Mouse (Mus musculus): Measurements from ENCODE around the gene Ccl1.

Gene Ccl1

DNA sequence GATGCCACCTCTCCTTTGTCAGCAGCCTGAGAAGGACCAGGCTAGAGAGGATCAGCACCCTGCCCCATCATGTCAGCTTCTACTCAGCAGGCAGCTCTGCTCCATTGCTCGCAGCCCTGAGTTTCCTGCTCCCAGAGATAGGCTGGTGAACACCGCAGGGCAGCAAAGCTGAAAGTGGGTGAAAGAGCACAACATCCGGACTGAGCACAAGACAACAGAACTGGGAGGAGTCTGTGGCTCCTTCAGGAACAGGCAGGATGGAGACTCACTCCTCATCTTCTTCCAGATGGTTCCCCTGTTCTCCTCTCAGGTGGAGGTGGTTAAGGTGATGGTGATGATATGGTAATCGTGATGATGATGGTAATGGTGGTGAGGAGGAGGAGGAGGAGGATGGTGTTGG lies at the start of gene Ccl1:
Ccl1 (minus strand) TSS at position 101 of the 400 bp plus-strand sequence.
- DNase-seq (ENCODE audit: low spot score) = no peak

DNA sequence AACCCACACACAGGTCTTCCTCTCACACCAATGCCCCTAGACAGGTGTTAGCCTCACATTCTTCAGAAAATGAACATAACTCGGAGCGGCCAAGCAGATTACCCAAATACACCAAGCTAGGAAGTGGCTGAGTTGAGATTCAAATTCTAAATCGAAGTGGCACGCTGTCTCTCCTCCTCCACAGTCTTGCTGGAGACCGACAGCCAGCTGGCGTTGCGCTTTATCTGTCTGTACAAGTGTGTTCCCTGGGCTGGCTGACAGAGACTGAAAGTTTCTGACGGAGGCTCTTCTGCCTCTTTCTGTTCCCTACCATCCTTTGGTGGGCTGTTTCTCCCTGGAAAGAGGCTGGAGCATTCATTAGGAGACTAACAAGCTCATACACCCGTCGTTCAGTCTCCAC lies 45.5 kb upstream of the Ccl1 start:
- DNase-seq (ENCODE audit: low spot score) = no peak

DNA sequence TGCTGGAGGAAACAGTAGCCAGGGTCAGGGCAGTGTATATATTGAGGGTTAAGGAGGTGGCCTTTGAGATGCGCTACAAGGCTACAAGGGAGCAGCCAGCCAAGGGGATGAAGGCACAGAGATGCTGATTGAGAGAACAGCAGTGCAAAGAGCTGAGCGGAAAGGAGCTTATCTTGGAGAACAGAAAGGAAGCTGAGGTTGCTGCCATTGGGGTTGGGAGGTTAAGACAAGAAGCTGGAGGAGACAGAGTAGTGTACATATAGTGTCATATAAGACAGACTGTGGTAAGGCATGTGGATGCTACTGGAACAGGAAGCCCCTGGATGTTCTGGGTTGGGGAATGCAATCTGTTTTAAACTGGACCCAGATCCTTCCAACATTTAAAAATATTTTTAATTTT lies 35.4 kb upstream of the Ccl1 start:
- DNase-seq (ENCODE audit: low spot score) = no peak

DNA sequence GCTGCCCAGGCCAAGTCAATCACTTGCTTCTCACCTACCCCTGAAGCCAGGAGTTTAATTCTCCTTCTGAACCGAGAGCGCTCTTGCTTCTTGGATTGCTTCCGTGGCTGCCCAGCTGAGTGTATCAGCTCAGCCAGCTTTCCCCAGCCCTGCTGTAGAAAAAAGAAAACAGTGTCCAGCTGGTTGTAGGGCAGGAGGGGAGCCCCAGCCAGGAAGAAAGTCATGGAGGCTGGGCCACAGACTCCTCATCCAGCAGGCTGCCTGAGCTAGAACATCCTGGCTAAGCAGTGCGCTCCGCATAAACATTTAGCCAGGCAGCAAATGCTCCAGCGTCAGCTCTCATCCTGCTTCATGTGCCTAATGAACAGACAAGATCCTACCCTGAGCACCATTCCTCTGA lies 34.9 kb upstream of the Ccl1 start:
- DNase-seq (ENCODE audit: low spot score) = no peak

DNA sequence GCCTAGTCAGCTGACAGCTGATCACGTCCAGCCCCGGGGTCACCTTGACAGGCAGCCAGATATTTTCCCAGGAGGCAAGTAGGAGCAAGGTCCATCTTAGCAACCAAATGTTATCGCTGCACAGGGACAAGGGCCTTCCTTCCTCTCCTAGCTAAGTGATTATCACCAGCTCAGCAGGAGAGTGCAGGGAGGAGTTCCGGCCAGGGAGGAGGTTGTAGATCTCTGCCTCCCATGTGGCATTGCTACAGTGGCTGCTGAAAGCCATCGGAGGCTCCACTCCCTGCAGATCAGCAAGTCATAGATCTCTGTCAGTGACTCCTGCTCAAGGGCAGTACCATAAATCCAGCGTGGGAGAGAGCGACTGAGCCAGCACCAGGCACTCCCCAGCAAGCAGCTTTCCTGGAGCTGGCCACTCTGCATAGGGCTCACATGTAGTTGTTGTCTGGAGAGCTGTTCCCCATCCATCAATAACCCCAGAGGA lies 34.5 kb upstream of the Ccl1 start:
- DNase-seq (ENCODE audit: low spot score) = peak; percentile 2

DNA sequence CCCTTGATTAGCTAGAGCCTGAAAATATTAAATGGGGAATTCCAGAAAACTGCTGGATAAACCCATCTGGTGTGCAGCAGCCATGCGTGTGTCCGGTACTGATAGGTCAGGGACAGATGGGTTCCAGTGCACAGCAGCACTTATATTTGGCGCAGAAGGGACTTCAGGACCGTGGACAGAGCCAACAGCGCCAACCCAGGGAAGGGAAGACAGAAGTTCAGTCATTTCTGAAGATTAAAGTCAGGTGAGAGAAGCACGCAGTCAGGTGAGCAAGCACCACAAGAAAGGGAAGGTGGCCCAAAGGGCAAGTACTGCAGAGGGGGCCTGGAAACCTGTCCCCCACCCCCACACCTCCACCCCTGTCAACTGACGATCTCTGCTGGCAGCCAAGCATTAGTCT lies 7.7 kb upstream of the Ccl1 start:
- DNase-seq (ENCODE audit: low spot score) = peak; percentile 18

DNA sequence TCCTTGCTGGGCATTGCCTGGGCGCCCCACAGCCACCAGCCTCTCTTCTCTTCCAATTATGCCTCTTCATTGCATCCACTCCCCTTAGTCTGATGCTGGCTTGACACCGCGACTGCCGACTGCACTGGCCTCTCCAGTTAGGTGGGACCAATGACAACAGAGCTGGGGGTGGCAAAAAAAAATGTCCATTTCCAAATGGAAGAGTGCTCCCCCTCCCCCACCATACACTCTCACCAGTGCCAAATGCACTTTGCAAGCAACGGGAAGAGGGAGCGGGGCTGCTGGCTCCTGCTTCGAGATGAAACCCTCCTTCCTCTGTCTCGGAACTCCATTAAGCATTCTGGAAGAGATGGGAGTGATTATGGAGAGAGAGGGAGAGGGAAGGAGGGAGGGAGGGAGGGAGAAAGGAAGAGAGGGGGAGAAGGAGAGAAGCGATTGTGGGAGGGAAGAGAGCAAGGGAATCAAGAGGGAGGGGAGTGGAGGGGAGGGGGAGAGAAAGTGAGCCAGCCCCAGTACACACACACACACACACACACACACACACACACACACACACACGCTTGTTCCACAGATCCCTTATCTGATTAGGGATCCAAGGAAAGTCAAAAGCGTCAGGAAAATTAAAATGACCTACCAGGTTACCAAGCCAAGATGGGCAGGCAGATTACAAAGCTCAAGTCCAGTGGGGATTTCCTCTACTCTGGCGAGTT lies 5.0 kb upstream of the Ccl1 start:
- DNase-seq (ENCODE audit: low spot score) = no peak

DNA sequence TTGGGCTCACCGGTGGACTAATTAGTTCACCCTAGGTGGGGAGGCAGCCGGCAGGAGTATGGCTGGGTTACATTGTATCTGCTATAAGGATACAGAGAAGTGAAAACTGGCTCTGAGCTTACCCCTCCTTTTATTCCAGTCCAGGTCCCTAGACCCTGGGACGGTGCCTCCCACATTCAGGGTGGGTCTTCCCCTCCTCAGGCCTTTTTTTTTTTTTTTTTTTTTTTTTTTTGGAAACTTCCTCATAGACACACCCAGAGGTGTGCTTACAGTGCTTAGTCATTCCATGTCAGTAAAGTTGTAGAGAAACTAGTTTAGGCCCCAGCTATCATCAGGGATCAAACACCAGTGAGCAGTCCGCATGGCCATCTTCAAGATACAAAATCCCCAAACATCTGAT lies 7.6 kb downstream of the Ccl1 start:
- DNase-seq (ENCODE audit: low spot score) = no peak

DNA sequence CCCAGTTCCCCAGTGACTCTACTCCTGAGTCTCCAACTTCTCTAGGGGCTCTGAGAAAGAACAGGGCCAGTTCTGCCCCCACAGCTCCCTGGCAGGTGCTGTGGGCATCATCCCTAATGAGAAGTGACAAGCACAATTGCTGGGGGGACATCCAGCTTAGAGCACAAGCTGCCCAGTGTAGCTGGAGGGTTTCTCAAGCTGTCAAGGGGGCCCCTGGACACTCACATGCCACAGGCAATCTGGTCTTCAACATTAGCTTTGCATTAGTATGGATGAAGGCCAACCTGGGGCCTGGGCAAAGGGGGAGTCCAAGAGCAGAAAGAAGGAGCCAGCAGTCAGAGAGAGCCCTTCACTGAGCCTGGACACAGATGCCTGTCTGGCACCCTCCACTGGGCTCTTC lies 14.6 kb downstream of the Ccl1 start:
- DNase-seq (ENCODE audit: low spot score) = no peak

DNA sequence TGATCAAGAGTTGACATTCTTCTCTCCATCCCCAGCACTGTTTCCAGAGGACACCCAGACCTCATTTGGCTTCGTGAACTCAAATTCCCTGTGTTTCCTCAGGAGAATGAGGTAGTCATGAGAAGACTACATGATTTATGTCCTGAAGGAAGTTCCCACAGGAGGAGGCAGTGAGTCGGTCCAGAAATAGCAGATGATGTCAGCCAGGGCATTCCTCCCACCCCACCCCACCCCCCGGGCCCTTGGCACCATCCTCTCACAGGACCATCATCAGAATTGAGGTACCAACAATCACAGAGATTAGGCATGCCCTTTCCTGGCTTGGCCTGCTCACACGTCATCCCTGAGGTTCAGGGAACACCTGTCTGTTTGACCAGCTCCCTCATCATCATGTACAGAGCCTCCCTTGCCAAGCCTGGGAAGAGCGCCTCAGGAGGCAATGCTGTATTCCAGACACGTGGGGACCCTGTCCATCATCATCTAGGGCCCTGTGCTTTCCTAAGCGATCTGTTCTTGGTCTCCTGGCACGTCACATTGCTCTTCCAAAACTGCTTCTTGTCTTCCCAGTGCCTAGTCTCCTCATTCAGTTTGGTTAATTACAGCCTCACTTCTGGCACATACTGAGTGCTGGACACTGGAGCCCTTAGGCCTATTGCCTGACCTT lies 31.2 kb downstream of the Ccl1 start:
- DNase-seq (ENCODE audit: low spot score) = no peak

DNA sequence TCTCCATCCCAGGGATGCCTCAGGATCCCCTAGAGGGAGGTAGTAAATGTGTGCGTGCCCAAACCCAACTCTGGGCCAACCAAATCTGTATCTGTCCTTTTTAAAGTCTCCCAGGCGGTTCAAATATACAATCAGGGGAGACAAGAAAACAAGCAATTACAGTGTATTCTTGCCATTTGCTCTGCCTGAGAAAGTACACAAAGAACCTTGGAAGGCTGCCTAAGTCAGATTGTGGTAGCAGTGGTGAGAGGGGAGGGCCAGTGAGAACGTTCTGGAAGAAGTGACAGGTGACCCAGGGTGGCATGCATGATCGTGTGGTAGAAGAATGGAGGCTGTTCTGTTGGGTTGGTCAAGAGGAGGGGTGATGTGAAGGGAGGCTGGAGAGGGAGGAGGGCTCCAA lies 46.4 kb downstream of the Ccl1 start:
- no peak for DNase-seq (ENCODE audit: low spot score)

DNA sequence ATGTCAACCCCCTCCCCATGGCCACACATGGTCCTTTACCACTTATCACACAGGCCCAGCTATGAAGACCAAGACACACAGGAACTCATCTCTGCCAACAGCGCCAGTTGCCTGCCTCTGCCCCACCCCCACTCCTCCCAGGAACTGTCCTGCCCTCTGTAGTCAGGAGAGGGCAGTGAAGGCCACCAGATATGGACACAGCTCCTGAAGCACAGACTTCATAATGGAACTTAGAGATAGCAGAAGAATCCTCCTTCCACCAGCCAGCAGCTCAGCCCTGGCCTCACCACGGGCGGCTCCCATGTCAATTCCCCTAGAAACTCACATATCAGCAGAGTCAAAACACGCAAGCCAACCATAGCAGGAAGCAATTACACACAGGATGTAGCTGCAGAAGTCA lies 49.9 kb downstream of the Ccl1 start:
- peak; percentile 21 for DNase-seq (ENCODE audit: low spot score)

DNA sequence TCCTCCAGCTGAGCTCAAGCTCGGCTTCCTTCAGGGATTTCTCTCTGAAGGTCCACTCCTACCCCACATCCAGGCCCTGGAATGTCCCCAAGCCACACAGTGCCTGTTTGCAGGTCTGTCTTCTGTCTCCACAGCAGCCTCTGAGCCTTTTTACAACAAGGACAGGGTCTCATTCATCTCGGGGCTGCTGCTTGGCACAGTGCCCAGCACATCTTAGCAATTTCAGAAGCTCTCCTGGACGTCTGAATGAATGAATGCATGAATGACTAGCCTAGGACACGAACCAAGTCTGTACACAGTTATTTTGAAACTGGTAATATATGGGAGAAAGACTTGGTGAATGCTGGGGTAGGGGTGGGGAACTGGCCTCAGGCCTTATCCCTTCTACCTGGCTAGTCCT lies 52.1 kb downstream of the Ccl1 start:
- no peak for DNase-seq (ENCODE audit: low spot score)

DNA sequence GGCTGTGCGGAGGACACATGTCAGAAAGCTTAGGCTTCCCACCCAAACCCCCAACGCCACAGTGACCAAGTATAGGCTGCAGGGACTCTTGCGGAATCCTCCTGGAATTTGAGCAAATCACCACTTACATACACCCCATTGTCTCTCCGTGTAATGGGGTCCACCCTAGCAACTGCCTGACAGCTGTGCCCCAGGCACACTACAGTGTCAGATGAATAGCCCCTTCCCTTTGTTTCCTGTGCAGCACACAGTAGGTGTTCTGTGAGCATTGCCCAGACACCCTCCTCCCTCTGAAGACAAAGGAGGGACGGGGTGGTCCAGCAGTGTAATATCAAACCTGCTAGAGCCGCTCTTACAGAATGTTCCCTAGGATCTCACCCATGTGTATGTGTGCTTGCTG lies 54.2 kb downstream of the Ccl1 start:
- DNase-seq (ENCODE audit: low spot score) = no peak

DNA sequence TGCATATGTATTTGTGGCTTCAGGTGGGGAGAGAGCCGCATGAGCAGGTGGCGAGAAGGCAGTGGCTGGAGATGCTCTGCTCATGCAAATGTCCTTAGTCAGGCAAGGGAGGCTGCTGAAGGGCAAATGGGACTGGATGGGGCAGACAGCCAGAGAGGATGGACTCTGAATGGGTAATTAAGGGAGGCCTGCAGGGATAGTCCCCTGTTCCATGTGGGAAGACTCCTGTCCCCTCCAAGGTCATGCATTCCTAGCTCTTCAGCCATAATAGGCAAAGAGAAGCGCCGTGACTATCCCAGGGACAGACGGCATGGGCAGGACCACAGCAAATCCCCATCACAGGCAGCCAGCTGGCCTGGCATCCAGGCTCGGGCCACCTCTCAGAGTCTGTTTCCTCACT lies 55.5 kb downstream of the Ccl1 start:
- DNase-seq (ENCODE audit: low spot score) = no peak

DNA sequence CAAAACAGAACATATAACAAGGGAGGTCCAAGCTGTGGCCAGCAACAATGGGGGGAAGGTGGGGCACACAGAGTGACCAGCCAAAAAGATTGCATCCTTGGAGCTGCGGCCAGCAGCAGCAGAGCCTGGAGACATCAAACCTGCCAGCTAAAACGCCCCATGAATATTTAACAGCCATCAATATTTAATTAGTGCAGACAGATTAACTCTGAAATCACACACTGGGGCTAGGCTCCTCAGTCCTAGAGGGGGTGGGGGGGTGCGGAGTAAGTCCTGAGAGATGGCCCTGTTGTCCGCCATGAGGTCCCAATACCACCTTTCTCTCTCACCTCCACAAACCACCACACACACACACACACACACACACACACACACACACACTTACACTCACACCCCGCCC lies 68.1 kb downstream of the Ccl1 start:
- no peak for DNase-seq (ENCODE audit: low spot score)

DNA sequence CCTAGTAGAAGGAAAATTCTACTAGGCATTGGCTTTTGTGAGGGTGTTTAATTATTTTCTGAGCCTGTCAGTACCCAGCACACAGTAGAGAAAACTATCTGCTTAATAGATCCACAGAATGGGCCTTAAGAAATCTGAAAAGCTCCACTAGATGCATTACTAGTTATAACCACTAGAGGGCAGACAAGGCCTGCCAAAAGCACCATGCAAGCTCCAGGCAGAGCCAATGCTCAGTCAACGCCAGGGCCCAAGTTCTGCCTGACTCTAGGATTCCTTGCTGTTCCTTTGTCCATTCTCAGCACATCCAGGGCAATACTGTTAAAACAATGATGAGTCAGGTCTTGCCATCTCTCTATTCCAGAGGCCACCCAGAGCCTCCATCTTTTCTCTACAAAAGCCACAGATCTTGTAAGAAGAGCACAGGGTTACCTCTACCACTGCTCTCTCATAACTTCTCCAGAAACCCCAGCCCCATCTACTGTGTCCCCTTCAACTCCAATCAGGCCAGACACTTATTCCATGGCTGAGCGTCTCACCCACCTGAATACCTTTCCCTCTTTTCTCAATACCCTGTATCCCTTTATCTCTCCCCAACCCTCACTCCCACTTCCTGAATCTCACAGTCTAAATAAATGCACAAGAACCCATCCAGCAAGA lies 69.8 kb downstream of the Ccl1 start:
- DNase-seq (ENCODE audit: low spot score) = no peak

DNA sequence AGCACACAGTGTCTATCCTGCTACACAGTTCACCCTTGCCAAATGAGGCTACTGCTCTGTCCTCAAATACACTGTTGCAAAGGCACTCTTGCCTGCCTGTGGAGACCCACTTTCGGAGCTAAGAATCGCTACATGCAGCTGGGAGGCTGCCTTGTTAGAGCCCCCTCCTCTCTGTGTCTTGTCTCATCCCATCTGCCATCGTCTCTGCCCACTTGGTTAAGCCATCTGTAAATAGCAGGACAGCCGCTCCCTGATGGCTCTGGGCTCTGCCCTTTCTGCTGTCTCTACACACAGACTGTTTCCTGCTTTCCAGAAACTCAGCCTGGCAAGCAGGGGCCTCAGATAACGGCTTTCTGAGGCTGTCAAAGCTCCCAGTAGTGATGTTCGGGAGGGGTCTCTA lies 71.5 kb downstream of the Ccl1 start:
- no peak for DNase-seq (ENCODE audit: low spot score)

DNA sequence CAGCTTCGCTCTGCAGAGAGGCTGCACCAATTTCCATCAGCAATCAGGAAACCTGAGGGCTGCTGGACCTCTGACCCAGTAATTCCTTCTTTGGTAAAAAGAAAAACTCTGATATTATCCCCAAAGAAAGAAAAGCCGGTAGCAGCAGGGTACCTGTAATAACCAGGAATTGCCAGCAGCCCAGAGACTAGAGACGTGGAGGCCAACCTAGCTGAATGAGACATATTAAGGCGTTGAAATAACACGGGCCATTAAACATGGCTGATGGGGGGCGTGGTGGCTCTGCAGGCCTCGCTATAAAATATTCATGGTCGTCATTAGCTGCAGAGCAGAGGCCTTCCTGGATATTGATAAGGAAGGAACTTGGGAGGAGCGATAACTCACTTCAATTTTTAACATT lies 78.5 kb downstream of the Ccl1 start:
- DNase-seq (ENCODE audit: low spot score) = no peak

DNA sequence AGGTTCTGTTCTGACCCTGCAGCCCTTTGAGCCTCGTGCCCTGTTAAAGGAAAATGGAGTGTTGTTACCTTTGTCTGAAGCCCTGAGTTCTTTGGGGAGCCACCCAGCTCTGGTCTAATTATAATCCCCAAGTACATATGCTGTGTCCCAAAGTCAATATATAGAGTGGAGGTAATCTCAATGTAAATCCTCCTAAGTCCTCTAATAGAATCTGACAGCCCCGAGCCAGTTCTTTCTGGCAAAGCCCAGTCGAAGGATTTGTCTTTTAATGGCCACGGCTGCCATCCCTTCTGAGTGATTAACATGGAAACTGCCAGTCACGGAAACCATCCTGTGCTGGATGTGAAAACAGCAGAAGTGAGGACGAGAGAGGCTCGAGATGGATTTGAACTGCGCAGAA lies 79.6 kb downstream of the Ccl1 start:
- no peak for DNase-seq (ENCODE audit: low spot score)

DNA sequence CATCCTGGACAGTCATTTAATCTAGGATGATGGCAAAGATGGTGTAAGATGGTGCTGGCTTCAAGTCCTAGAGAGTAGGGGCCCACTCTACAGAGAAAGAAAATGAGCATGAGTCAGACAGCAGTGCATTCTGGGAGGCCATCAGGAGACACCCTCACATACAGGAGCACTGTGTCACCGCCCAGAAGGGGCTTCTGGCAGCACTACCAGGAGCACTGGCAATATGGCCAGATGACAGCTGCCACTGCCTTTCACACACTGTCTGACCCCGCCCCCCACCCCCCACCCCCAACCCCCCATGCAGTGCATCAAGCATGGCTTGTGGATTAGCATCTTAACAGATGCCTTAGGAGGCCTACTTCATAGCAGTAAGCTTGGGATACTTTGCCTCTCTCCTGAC lies 89.0 kb downstream of the Ccl1 start:
- DNase-seq (ENCODE audit: low spot score) = no peak

DNA sequence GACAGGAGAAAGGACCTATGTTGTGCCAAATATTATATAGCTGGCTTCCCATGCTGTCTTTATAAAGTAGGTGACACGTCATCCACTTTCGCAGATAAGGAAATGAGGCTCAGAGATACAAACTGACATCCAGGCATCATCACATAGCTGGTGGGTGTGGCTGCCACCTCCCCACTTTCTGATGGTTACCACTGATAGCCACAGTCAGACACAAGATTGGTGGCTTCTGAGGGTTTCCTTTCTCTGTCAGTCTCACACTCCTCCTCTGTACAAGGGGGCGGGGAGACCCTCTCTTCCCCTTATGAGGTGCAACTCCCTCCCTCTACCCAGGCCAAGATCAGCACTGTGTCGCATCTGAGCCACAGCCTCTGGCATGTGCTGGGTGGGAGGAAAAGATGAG lies 91.1 kb downstream of the Ccl1 start:
- DNase-seq (ENCODE audit: low spot score) = no peak

DNA sequence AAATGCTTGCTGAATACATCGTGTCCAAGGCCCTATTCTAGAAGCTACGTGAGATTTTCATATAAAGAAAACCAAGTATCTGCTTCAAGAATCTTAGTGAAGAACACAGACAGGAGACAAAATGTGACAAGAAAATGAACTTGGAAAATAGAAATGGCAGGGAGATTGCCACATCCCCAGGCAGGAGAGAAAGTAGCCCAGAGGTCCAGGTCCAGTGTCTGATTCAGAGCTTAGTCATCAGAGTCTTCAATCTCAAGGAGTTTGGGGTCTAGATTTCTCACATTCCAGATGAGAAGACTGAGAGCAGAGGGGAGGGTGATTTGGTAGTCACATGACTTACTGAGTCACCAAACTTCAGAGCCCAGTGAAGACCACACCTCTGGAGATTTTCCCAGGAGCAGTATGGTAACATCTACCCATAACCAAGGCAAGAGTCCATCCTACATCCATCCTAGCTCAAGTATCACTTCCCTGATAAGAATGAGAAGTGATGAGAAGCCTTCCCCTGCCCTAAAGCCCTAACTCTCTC lies 98.5 kb downstream of the Ccl1 start:
- no peak for DNase-seq (ENCODE audit: low spot score)
